Mouse (Mus musculus) myocyte (in vitro differentiated cells): ENCODE measurements around the gene Trp53rkb.

ENCODE experiments used
- CEBPB ChIP-seq: IDR thresholded peaks from 2 replicates; pipeline ENCODE4 v1.6.1; 2011; ENCODE audit warnings: mild to moderate bottlenecking, moderate library complexity; ENCODE audit not compliant: poor library complexity, insufficient read depth, severe bottlenecking
- E2F4 ChIP-seq: IDR thresholded peaks from one replicate; pipeline ENCODE4 v1.6.1; 2011; ENCODE audit warnings: mild to moderate bottlenecking, control low read depth, moderate library complexity; ENCODE audit not compliant: insufficient read depth
- MAX ChIP-seq: IDR thresholded peaks from one replicate; pipeline ENCODE4 v1.6.1; 2011; ENCODE audit warnings: low read depth, mild to moderate bottlenecking, control low read depth
- MYOD1 ChIP-seq, 3 experiments: IDR thresholded peaks; one replicate each; pipeline ENCODE4 v1.6.1; 2011; ENCODE audit warnings: control low read depth in 2 of 3, low read depth in 2 of 3, mild to moderate bottlenecking in 2 of 3, moderate library complexity in 1 of 3; ENCODE audit not compliant: insufficient read length in 2 of 3, control insufficient read depth in 1 of 3
- POLR2A ChIP-seq: IDR thresholded peaks from one replicate; pipeline ENCODE4 v1.6.1; 2011; ENCODE audit warnings: low read depth, mild to moderate bottlenecking, control low read depth, moderate library complexity; ENCODE audit not compliant: insufficient read length
- POLR2AphosphoS2 ChIP-seq: IDR thresholded peaks from one replicate; pipeline ENCODE4 v1.6.1; 2011; ENCODE audit warnings: low read depth, control low read depth; ENCODE audit not compliant: insufficient read length
- REST ChIP-seq: IDR thresholded peaks from one replicate; pipeline ENCODE4 v1.6.1; 2011; ENCODE audit warnings: mild to moderate bottlenecking, control low read depth, moderate library complexity; ENCODE audit not compliant: insufficient read depth, insufficient read length
- TCF12 ChIP-seq: IDR thresholded peaks from one replicate; pipeline ENCODE4 v1.6.1; 2011; ENCODE audit warnings: mild to moderate bottlenecking, control low read depth; ENCODE audit not compliant: poor library complexity, insufficient read depth, severe bottlenecking
- TCF3 ChIP-seq: IDR thresholded peaks from one replicate; pipeline ENCODE4 v1.6.1; 2011; ENCODE audit warnings: low read depth, control low read depth; ENCODE audit not compliant: insufficient read length
- USF1 ChIP-seq: IDR thresholded peaks from one replicate; pipeline ENCODE4 v1.6.1; 2011; ENCODE audit warnings: low read depth, mild to moderate bottlenecking, control low read depth, moderate library complexity

- TF ChIP-seq REST (no peak), POLR2A (no peak), E2F4 (no peak), USF1 (no peak), TCF3 (no peak), MYOD1 (IDR thresholded peaks at IDR 0.05; ENCODE audit: control insufficient read depth in 1 of 3, insufficient read length in 2 of 3, low read depth in 2 of 3) (no peak), MAX (no peak), TCF12 (no peak), CEBPB (no peak), POLR2AphosphoS2 (no peak)
Measured at GRCm38 (mm10) chr2:166834091-166834490, 41.8 kb downstream of the Trp53rkb start.
